Mouse (Mus musculus) G1E (cell line): ENCODE measurements around the gene Camta1. TPM values are rescaled to one million over a fixed set of nuclear protein-coding genes. Genes with fewer than 3 reads are reported as not detected.
A peak's percentile ranks its signal among the peaks of the same experiment; 100 is the strongest.

ENCODE experiments used
- ATAC-seq: 2 replicates; pipeline ENCODE4 v1.8.0; 2016; ENCODE audit warnings: mild to moderate bottlenecking; ENCODE audit not compliant: insufficient number of reproducible peaks, poor library complexity, low FRiP score, severe bottlenecking; ENCODE audit errors: extremely low read depth
- DNase-seq: peaks from one replicate; pipeline ENCODE4 v3.0.0; 2012; ENCODE audit warnings: low spot score
- H3K27me3 ChIP-seq: 2 replicates; pipeline ENCODE4 v1.6.1; 2012; ENCODE audit warnings: mild to moderate bottlenecking, low read length, inconsistent platforms; ENCODE audit not compliant: insufficient read depth
- H3K36me3 ChIP-seq: replicated peaks from 2 replicates; pipeline ENCODE3; 2012; ENCODE audit warnings: mild to moderate bottlenecking, inconsistent platforms
- H3K4me1 ChIP-seq: 2 replicates; pipeline ENCODE4 v1.6.1; 2012; ENCODE audit warnings: low read depth, low read length, inconsistent platforms, mixed read lengths; ENCODE audit not compliant: insufficient read depth
- H3K4me3 ChIP-seq: 2 replicates; pipeline ENCODE4 v1.5.1; 2012; ENCODE audit warnings: low read depth, mild to moderate bottlenecking, inconsistent platforms, low read length, moderate library complexity, mixed read lengths
- H3K9me3 ChIP-seq: replicated peaks from 2 replicates; pipeline ENCODE4 v1.6.1; 2012; ENCODE audit warnings: inconsistent platforms
- CTCF ChIP-seq: IDR thresholded peaks from 2 replicates; pipeline ENCODE4 v1.5.1; 2012; ENCODE audit warnings: low read depth, low read length, inconsistent platforms, mixed read lengths
- GATA1 ChIP-seq: IDR thresholded peaks from 2 replicates; pipeline ENCODE4 v1.6.1; 2012; ENCODE audit warnings: borderline replicate concordance, low read length, inconsistent platforms, mixed read lengths
- GATA2 ChIP-seq: IDR thresholded peaks from 2 replicates; pipeline ENCODE4 v1.6.1; 2012; ENCODE audit warnings: low read depth, low read length, inconsistent platforms, borderline replicate concordance
- POLR2AphosphoS5 ChIP-seq: IDR thresholded peaks from 2 replicates; pipeline ENCODE4 v1.6.1; 2012; ENCODE audit warnings: low read depth, low read length, inconsistent platforms; ENCODE audit not compliant: insufficient replicate concordance
- TAL1 ChIP-seq: conservative IDR thresholded peaks from 2 replicates; pipeline ENCODE4 v1.6.1; 2012; ENCODE audit warnings: low read depth, low read length, inconsistent platforms, mixed read lengths
- polyA plus RNA-seq: library from polyadenylated mRNA; stranded (reverse); fragments of >175 nt; gene quantifications from 2 replicates; pipeline ENCODE4 v1.2.3, GENCODE M21; 2012
- total RNA-seq, 2 experiments: library from RNA; stranded (forward) in 1 of 2; stranded (reverse) in 1 of 2; fragments of 200-1000 nt in 1 of 2; fragments of >200 nt in 1 of 2; fragmentation: Nextera tagmentation in 1 of 2; gene quantifications; 2 replicates each; pipeline ENCODE4 v1.2.3; 2014 to 2017

Gene Camta1
- total and polyA plus RNA-seq, 3 experiments, result 10.8 to 113 (median 25.7) TPM

DNA sequence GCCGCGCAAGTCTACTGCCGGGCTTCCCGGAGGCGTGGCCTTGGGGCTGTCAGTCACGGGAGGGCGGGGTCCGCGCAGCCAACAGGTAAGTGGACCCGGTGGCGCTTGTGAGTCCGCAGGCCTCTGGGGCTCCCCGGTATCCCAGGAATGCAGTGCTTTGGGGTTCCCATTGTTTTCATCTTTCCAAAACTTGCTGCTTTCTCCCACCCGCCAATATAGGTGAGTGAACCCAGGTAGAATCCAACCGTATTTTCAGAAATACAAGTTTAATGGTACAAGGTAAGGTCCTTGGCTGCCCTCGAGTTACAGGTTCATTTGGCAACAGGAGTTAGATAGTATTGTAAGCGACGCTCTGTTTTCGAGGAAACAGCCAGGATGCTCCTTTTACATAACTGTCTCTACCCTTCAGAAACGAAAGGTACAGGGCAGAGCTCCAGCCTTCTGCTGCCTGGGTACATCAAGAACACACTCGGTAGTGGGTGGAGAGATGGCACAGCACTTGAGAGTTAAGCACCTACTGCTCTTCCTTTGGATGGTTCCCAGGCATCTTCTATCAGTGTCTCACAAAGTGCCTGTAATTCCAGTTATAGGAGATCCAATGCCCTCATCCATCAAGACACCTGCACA is 816.6 kb downstream of the Camta1 start:
- Histone ChIP-seq H3K36me3 (peaks cover 42% of the 10 kb centered on the region), H3K9me3 (no peaks in the 10 kb centered on the region), H3K4me3 (peak overlapping the region; percentile 73), H3K4me1 (peaks cover 16% of the 10 kb centered on the region), H3K27me3 (no peaks in the 10 kb centered on the region)
- TF ChIP-seq POLR2AphosphoS5 (no peak), CTCF (no peak), GATA1 (no peak), TAL1 (no peak), GATA2 (no peak)
- DNase-seq, result no peak
- no peak for ATAC-seq

DNA sequence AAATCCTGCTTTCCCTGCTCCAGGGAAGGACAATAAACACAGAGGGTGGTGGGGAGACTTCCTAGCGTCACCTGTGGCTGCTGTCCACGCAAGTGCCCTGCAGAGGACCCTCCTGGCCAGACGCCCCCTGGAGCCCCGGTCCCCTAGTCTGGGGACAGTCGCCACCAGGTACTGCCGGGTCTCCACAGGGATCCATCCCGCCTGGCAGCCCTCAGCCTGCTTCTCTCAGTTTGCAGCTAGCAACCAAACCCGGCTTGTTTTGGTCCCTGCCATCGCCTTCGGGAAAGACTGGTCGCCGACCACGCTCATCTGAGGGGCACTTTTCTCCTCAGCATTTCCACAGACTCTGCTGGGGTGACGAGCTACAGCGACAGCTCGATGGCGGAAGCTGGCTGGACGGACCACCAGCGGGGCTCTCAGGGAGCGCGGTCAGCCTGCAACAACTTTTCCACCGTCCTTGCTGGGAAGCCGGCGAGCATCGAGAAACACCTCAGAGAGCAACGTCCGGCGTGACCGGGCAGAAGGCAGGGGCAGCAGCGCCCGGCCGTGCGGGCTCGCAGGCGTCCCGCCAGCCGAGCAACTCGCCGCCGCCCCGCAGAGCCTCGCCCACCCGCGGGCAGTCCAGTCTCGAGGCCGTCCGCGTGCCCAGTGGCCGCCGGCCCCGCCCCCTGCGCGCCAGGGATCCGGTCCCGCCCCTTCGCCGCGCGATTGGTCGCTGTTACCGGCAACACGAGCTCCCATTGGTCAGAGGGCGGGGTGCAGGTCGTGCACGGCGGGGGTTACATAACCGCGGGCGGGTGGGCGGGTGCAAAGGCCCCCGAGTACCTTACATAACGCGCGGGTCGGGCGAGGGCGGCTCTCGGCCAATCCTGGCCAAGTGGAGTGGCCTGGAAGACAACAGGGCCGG is 817.4 kb downstream of the Camta1 start, which contains the start of gene Per3:
Gene Per3, minus strand, starts transcription at position 629 of the 907 bp plus-strand sequence.
- peaks cover 34% of the 10 kb centered on the region for H3K36me3 ChIP-seq
- peak within 1 kb of the TSS; percentile 73 for H3K4me3 ChIP-seq
- H3K27me3 ChIP-seq, result no peaks in the 10 kb centered on the region
- peaks cover 16% of the 10 kb centered on the region for H3K4me1 ChIP-seq
- ATAC-seq, result peak; percentile 92
- TF ChIP-seq TAL1, result no peak
- TF ChIP-seq GATA2, result no peak
- TF ChIP-seq CTCF, result no peak
- no peak for TF ChIP-seq GATA1
- no peak for TF ChIP-seq POLR2AphosphoS5
- no peaks in the 10 kb centered on the region for H3K9me3 ChIP-seq
- peak; percentile 99 for DNase-seq

DNA sequence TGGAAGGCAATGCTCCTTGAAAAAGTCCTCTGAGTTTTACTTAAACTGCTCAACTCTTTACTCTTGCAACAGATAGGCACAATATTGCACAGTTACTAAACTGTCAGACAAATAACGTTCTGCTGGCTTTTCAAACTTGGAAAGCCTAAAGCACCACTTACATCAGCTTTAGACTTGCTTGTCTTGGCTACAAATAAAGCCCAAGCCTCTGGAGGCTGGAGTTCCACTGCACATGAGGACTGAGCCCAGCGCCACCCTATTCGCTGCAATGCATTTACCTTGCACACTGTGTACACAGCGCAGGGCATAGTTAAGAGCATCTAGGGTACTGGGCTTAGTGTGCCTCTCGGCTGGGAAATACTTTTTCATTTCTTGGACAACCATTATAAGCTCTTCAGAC is 818.4 kb downstream of the Camta1 start:
- no peak for DNase-seq
- H3K36me3 ChIP-seq, result peaks cover 29% of the 10 kb centered on the region
- TF ChIP-seq TAL1 (no peak), GATA1 (no peak), CTCF (no peak), GATA2 (no peak), POLR2AphosphoS5 (no peak)
- no peak overlapping the region; the same call in 1 of the 2 replicates for H3K4me3 ChIP-seq
- no peaks in the 10 kb centered on the region for H3K9me3 ChIP-seq
- no peak for ATAC-seq
- no peaks in the 10 kb centered on the region for H3K27me3 ChIP-seq
- peaks cover 16% of the 10 kb centered on the region for H3K4me1 ChIP-seq

DNA sequence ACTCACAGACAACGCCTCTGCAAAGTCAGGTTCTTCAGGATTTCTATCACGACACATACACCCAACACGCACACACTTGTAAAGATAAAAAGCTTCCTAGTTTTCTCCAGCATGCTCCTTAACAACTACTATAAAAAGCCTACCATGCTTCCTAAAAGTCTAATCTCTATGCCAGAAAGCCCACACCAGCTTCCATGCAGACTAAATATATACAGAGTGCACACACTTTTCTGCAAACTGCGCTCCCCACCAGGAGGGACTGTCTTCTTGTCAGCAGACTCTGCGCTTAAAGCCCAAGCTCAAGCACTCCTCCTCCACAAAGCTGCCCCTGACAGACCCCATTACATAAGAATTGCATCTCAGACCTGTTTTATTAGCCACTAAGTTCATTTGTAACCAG is 820.2 kb downstream of the Camta1 start:
- no peak for ATAC-seq
- TF ChIP-seq GATA2 (no peak), GATA1 (no peak), TAL1 (no peak), CTCF (no peak), POLR2AphosphoS5 (no peak)
- Histone ChIP-seq H3K4me3 (no peak overlapping the region), H3K27me3 (no peaks in the 10 kb centered on the region), H3K9me3 (no peaks in the 10 kb centered on the region), H3K4me1 (peaks cover 21% of the 10 kb centered on the region), H3K36me3 (peaks cover 22% of the 10 kb centered on the region)
- no peak for DNase-seq

DNA sequence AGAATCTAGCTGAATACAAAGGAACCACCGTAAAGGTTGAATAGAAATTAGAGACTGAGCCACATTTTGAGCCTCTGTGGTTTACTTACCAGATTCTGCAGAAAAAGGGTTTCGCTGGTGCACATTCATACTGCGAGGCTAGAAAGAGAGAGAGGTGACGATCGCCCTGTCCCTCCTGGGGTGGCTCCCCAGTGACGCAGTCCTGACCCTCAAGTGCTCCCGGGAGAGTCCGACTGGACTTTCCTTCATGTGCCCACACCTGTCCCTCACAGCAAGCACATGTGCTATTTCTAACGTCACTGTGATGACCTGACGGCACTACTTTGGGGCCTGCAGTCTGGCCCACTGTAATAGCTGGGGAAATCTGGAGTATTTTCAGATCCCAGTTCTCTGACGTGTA is 823.9 kb downstream of the Camta1 start:
- Histone ChIP-seq H3K4me3 (no peak overlapping the region), H3K9me3 (no peaks in the 10 kb centered on the region), H3K4me1 (peaks cover 5% of the 10 kb centered on the region; the same call in 1 of the 2 replicates), H3K36me3 (peaks cover 22% of the 10 kb centered on the region), H3K27me3 (no peaks in the 10 kb centered on the region)
- ATAC-seq, result no peak
- DNase-seq, result no peak
- no peak for TF ChIP-seq GATA2
- TF ChIP-seq GATA1, result no peak
- no peak for TF ChIP-seq POLR2AphosphoS5
- TF ChIP-seq TAL1, result no peak
- TF ChIP-seq CTCF, result no peak

DNA sequence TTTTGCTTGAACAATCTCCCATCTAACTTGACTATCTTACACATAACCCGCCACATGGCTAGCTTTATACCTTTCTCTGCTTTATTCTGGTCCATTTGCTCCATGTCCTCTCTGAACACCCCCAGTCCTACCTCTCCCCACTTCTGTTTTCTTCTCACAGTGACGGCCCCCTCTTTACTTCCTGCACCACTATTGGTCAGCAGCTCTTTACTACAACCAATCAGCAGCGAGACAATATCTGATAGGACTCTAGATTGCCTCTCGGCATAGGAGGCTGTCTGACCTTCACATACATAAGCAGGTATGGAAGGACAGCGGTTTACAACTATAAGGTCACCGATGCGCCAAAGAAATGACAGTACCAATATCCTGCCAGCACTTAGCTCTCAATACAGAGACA is 825.2 kb downstream of the Camta1 start:
- TF ChIP-seq TAL1 (no peak), POLR2AphosphoS5 (no peak), CTCF (no peak), GATA1 (no peak), GATA2 (no peak)
- Histone ChIP-seq H3K4me3 (no peak overlapping the region), H3K4me1 (peaks cover 5% of the 10 kb centered on the region; the same call in 1 of the 2 replicates), H3K36me3 (peaks cover 22% of the 10 kb centered on the region), H3K27me3 (no peaks in the 10 kb centered on the region), H3K9me3 (no peaks in the 10 kb centered on the region)
- no peak for DNase-seq
- ATAC-seq, result no peak
